Mouse (Mus musculus): ENCODE results near the gene Acvr1.

DNA sequence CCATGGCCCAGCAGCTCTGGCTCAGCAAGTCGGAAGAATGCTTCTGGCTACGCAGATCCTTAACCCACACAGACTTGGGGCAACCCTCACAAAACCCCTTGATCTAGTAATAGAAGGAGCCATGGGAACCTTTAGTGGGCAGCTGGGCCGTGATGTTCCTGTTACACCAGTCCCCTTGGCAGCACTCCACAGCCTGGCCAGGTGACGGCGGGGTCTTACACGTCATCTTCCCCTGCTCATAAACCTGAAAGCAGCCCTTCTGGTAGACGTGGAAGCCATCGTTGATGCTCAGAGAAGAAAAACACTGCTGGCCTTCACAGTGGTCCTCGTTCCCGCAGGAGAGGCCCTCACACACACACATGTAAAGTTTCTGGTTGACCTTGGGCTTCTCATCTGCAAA, 87.4 kb downstream of the Acvr1 start:
- TF ChIP-seq CTCF (IDR thresholded peaks at IDR 0.05; ENCODE audit: low read depth) (no peak), EP300 (optimal IDR thresholded peaks at IDR 0.05) (no peak)
